Mouse (Mus musculus): ENCODE data around the gene Dpt. TPM values are rescaled to one million over a fixed set of nuclear protein-coding genes. Genes with fewer than 3 reads are reported as not detected.
"Not testable (repeated sequence)": the region's sequence is repeated elsewhere in the genome, so short reads cannot be mapped to it uniquely, and the experiment has no call there.

The Dpt gene
- polyA plus RNA-seq, 1 experiment from 2014 or later: 0.20 TPM

DNA sequence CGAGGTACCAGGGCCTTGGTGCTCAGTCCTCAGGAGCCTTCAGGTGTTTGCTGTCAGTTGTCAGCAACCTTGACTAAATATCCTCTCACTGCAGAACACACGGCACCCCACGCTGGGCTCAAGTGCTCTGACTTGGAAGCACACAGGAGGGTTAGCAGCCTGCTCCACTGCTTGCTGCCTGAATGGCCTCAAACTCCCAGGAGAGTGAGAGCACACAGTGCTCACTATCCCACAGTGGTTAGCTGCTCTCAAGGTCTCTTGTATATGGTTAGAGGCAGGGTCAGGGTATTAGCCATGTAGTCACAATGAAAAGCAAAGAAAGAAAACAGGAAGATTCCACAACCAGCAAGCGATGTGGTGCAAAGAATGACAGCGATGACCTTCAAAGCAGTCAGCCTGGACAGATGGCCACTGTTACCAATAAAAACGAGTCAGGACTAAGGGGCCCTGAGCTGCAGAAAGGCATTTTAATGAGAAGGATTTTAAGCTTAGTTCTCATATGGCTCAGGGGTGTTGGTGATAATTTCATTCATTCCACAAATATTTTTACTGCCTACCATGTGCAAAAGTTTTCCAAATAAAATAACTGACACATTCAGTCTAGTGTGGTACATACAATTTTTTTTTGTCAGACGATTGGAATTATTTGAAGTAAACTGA is 15.5 kb upstream of the Dpt start:
- Histone ChIP-seq H3K4me3 (ENCODE audit: low read depth, low read length) (no peak overlapping the region), H3K9ac (replicated peaks; ENCODE audit: low read length) (no peak overlapping the region), H3K27ac (replicated peaks; ENCODE audit: low read depth, low read length) (no peak overlapping the region), H3K9me3 (replicated peaks; ENCODE audit: control insufficient read depth, low read length) (no peaks in the 10 kb centered on the region), H3K27me3 (ENCODE audit: control insufficient read depth, insufficient read depth, low read length) (no peaks in the 10 kb centered on the region), H3K36me3 (replicated peaks; ENCODE audit: control insufficient read depth, insufficient read depth, low read depth, low read length) (no peaks in the 10 kb centered on the region), H3K4me2 (ENCODE audit: low read depth, low read length) (no peak overlapping the region), H3K4me1 (ENCODE audit: control insufficient read depth, insufficient read depth, low read length) (no peaks in the 10 kb centered on the region)
- 54% methylated on average over 7 of the region's 7 CpGs for WGBS
- DNase-seq (ENCODE audit: low spot score) (no peak), ATAC-seq (replicated peaks; ENCODE audit: insufficient number of reproducible peaks, low FRiP score, low TSS enrichment, low read depth) (no peak; the same call in 1 of the 2 replicates)

DNA sequence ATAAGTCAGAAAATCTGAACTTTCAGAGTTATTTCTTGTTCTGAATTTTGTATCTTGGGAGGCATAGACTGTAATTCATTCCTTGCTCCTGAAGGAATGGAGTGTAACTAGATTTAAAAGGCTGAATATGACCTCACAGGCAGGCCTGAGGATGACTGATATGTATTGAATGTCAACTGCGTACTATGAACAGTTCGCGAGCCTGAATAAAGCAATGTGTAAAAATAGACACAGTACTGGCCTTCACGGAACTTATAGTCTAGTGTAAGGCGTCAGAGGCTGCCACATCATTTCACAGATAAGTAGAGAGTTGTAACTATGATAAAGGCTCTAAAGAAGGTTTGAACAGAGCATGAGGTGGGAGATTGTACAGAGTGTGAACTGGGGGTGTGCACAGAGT is 10.3 kb upstream of the Dpt start:
- 91% methylated on average over 5 of the region's 5 CpGs for WGBS
- Histone ChIP-seq H3K4me3 (ENCODE audit: low read depth, low read length) (no peak overlapping the region), H3K4me2 (ENCODE audit: low read depth, low read length) (no peak overlapping the region), H3K36me3 (replicated peaks; ENCODE audit: control insufficient read depth, insufficient read depth, low read depth, low read length) (no peaks in the 10 kb centered on the region), H3K27me3 (ENCODE audit: control insufficient read depth, insufficient read depth, low read length) (no peaks in the 10 kb centered on the region), H3K4me1 (ENCODE audit: control insufficient read depth, insufficient read depth, low read length) (no peaks in the 10 kb centered on the region), H3K27ac (replicated peaks; ENCODE audit: low read depth, low read length) (no peak overlapping the region), H3K9ac (replicated peaks; ENCODE audit: low read length) (no peak overlapping the region), H3K9me3 (replicated peaks; ENCODE audit: control insufficient read depth, low read length) (no peaks in the 10 kb centered on the region)
- ATAC-seq (replicated peaks; ENCODE audit: insufficient number of reproducible peaks, low FRiP score, low TSS enrichment, low read depth) (no peak), DNase-seq (ENCODE audit: low spot score) (no peak)

DNA sequence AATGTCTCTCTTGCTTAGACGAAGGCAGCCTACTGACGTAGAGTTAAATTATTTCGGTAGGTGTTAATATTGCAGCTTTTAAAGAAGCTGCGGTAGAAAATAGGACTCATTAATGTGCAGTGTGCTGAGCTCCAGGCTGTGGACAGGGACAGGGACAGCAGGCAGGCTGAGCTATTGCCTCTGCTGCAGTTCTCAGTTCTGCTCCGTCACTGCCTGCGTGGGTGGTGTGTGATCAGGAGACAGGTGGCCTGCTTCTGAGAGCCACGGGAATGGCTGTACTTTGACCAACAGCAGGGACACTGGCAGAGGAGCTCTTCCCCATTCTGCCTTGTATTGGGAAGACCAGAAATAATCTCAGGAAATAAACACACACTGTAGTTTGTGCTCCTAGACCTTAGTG is 8.7 kb upstream of the Dpt start:
- Histone ChIP-seq H3K9ac (replicated peaks; ENCODE audit: low read length) (no peak overlapping the region), H3K9me3 (replicated peaks; ENCODE audit: control insufficient read depth, low read length) (no peaks in the 10 kb centered on the region), H3K27me3 (ENCODE audit: control insufficient read depth, insufficient read depth, low read length) (no peaks in the 10 kb centered on the region), H3K36me3 (replicated peaks; ENCODE audit: control insufficient read depth, insufficient read depth, low read depth, low read length) (no peaks in the 10 kb centered on the region), H3K4me1 (ENCODE audit: control insufficient read depth, insufficient read depth, low read length) (no peaks in the 10 kb centered on the region), H3K4me2 (ENCODE audit: low read depth, low read length) (no peak overlapping the region), H3K27ac (replicated peaks; ENCODE audit: low read depth, low read length) (no peak overlapping the region), H3K4me3 (ENCODE audit: low read depth, low read length) (no peak overlapping the region)
- DNase-seq (ENCODE audit: low spot score) (no peak), ATAC-seq (replicated peaks; ENCODE audit: insufficient number of reproducible peaks, low FRiP score, low TSS enrichment, low read depth) (no peak)
- 84% methylated on average over 7 of the region's 7 CpGs for WGBS

GRCm38 (mm10) chr1:164788292-164788691 is 8.2 kb upstream of the Dpt start:
- Histone ChIP-seq H3K4me3 (ENCODE audit: low read depth, low read length) (no peak overlapping the region), H3K4me1 (ENCODE audit: control insufficient read depth, insufficient read depth, low read length) (no peaks in the 10 kb centered on the region), H3K4me2 (ENCODE audit: low read depth, low read length) (no peak overlapping the region), H3K36me3 (replicated peaks; ENCODE audit: control insufficient read depth, insufficient read depth, low read depth, low read length) (no peaks in the 10 kb centered on the region), H3K9ac (replicated peaks; ENCODE audit: low read length) (no peak overlapping the region), H3K27me3 (ENCODE audit: control insufficient read depth, insufficient read depth, low read length) (no peaks in the 10 kb centered on the region), H3K9me3 (replicated peaks; ENCODE audit: control insufficient read depth, low read length) (no peaks in the 10 kb centered on the region), H3K27ac (replicated peaks; ENCODE audit: low read depth, low read length) (no peak overlapping the region)
- no peak for ATAC-seq (replicated peaks; ENCODE audit: insufficient number of reproducible peaks, low FRiP score, low TSS enrichment, low read depth)
- no peak for DNase-seq (ENCODE audit: low spot score)
- WGBS: 89% methylated on average over 7 of the region's 7 CpGs

- not testable (repeated sequence) for ATAC-seq (replicated peaks; ENCODE audit: insufficient number of reproducible peaks, low FRiP score, low TSS enrichment, low read depth); H3K4me1 ChIP-seq (ENCODE audit: control insufficient read depth, insufficient read depth, low read length); H3K36me3 ChIP-seq (replicated peaks; ENCODE audit: control insufficient read depth, insufficient read depth, low read depth, low read length); H3K27ac ChIP-seq (replicated peaks; ENCODE audit: low read depth, low read length); H3K27me3 ChIP-seq (ENCODE audit: control insufficient read depth, insufficient read depth, low read length); H3K4me2 ChIP-seq (ENCODE audit: low read depth, low read length); H3K4me3 ChIP-seq (ENCODE audit: low read depth, low read length); DNase-seq (ENCODE audit: low spot score); H3K9ac ChIP-seq (replicated peaks; ENCODE audit: low read length); H3K9me3 ChIP-seq (replicated peaks; ENCODE audit: control insufficient read depth, low read length)
- WGBS: 94% methylated on average over 12 of the region's 12 CpGs
Measured at GRCm38 (mm10) chr1:164790296-164790695, 6.1 kb upstream of the Dpt start.

- DNase-seq (ENCODE audit: low spot score) (no peak), ATAC-seq (replicated peaks; ENCODE audit: insufficient number of reproducible peaks, low FRiP score, low TSS enrichment, low read depth) (no peak)
- Histone ChIP-seq H3K36me3 (replicated peaks; ENCODE audit: control insufficient read depth, insufficient read depth, low read depth, low read length) (no peaks in the 10 kb centered on the region), H3K4me3 (ENCODE audit: low read depth, low read length) (no peak overlapping the region), H3K4me2 (ENCODE audit: low read depth, low read length) (no peak overlapping the region), H3K9me3 (replicated peaks; ENCODE audit: control insufficient read depth, low read length) (no peaks in the 10 kb centered on the region), H3K4me1 (ENCODE audit: control insufficient read depth, insufficient read depth, low read length) (no peaks in the 10 kb centered on the region), H3K27me3 (ENCODE audit: control insufficient read depth, insufficient read depth, low read length) (no peaks in the 10 kb centered on the region), H3K27ac (replicated peaks; ENCODE audit: low read depth, low read length) (no peak overlapping the region), H3K9ac (replicated peaks; ENCODE audit: low read length) (no peak overlapping the region)
- 89% methylated on average over 4 of the region's 4 CpGs for WGBS
Measured at GRCm38 (mm10) chr1:164793049-164793448, 3.4 kb upstream of the Dpt start.

GRCm38 (mm10) chr1:164797746-164798285 is 1.4 kb downstream of the Dpt start:
- H3K27me3 ChIP-seq (ENCODE audit: control insufficient read depth, insufficient read depth, low read length): no peaks in the 10 kb centered on the region
- ATAC-seq (replicated peaks; ENCODE audit: insufficient number of reproducible peaks, low FRiP score, low TSS enrichment, low read depth) (no peak), DNase-seq (ENCODE audit: low spot score) (no peak)
- 93% methylated on average over 1 of the region's 1 CpGs for WGBS
- no peaks in the 10 kb centered on the region for H3K9me3 ChIP-seq (replicated peaks; ENCODE audit: control insufficient read depth, low read length)
- H3K4me3 ChIP-seq (ENCODE audit: low read depth, low read length): no peak overlapping the region
- no peak overlapping the region for H3K27ac ChIP-seq (replicated peaks; ENCODE audit: low read depth, low read length)
- H3K9ac ChIP-seq (replicated peaks; ENCODE audit: low read length): no peak overlapping the region
- no peaks in the 10 kb centered on the region for H3K4me1 ChIP-seq (ENCODE audit: control insufficient read depth, insufficient read depth, low read length)
- H3K4me2 ChIP-seq (ENCODE audit: low read depth, low read length): no peak overlapping the region
- H3K36me3 ChIP-seq (replicated peaks; ENCODE audit: control insufficient read depth, insufficient read depth, low read depth, low read length): no peaks in the 10 kb centered on the region

DNA sequence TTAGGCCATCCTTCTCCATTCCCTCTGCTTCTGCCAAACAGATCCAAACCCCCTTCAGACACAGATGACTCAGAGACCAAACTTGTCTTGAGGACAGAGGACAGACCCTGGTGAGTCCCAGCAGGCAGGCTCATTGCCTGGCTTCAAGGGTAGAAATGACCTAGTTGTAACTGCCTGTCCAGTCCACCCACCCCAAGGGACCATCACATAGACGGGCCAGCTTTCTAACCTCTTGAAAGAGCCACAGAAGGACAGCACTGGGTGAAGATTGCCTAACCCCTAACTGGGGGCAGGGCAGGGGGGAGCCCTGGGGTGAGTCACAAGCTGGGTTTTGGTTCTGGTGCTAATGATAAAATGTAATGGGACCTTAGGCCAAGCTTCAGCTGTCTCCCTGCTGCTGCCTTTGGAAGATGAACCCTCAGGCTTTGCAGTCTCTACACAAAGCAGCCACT is 2.1 kb downstream of the Dpt start:
- Histone ChIP-seq H3K4me1 (ENCODE audit: control insufficient read depth, insufficient read depth, low read length) (no peaks in the 10 kb centered on the region), H3K9me3 (replicated peaks; ENCODE audit: control insufficient read depth, low read length) (no peaks in the 10 kb centered on the region), H3K27ac (replicated peaks; ENCODE audit: low read depth, low read length) (no peak overlapping the region), H3K4me3 (ENCODE audit: low read depth, low read length) (no peak overlapping the region), H3K4me2 (ENCODE audit: low read depth, low read length) (no peak overlapping the region), H3K27me3 (ENCODE audit: control insufficient read depth, insufficient read depth, low read length) (no peaks in the 10 kb centered on the region), H3K36me3 (replicated peaks; ENCODE audit: control insufficient read depth, insufficient read depth, low read depth, low read length) (no peaks in the 10 kb centered on the region), H3K9ac (replicated peaks; ENCODE audit: low read length) (no peak overlapping the region)
- ATAC-seq (replicated peaks; ENCODE audit: insufficient number of reproducible peaks, low FRiP score, low TSS enrichment, low read depth) (no peak), DNase-seq (ENCODE audit: low spot score) (no peak)
- WGBS: 18% methylated on average over 1 of the region's 1 CpGs
